Mouse (Mus musculus) midbrain, embryonic 14.5 days (tissue): Measurements from ENCODE around the gene Gm20388. TPM values are rescaled to one million over a fixed set of nuclear protein-coding genes. Genes with fewer than 3 reads are reported as not detected.

Source experiments
- ATAC-seq: fragments of 200-750 bp; cut with Nextera tagmentation; 2 replicates; pipeline ENCODE4 v1.8.0; 2017; ENCODE audit warnings: moderate number of reproducible peaks, moderate library complexity; ENCODE audit not compliant: low FRiP score, low TSS enrichment
- DNase-seq: peaks from one replicate; pipeline ENCODE4 v3.0.0-alpha.2; 2015
- H3K27ac ChIP-seq: fragments of 300-500 bp; sonication (generic); replicated peaks from 2 replicates; pipeline ENCODE4 v1.5.1; 2014; ENCODE audit warnings: mild to moderate bottlenecking, low read depth, low read length, moderate library complexity
- H3K27me3 ChIP-seq: fragments of 300-500 bp; sonication (generic); 2 replicates; pipeline ENCODE4 v1.6.1; 2014; ENCODE audit warnings: low read length, control low read depth, mixed read lengths; ENCODE audit not compliant: control insufficient read depth, insufficient read depth
- H3K36me3 ChIP-seq: fragments of 300-500 bp; sonication (generic); 2 replicates; pipeline ENCODE4 v1.6.1; 2014; ENCODE audit warnings: low read length, control low read depth; ENCODE audit not compliant: control insufficient read depth, insufficient read depth
- H3K4me1 ChIP-seq: fragments of 300-500 bp; sonication (generic); 2 replicates; pipeline ENCODE4 v1.6.1; 2014; ENCODE audit warnings: mild to moderate bottlenecking, antibody characterized with exemption, low read length, control low read depth; ENCODE audit not compliant: control insufficient read depth, insufficient read depth
- H3K4me2 ChIP-seq: fragments of 300-500 bp; sonication (generic); 2 replicates; pipeline ENCODE4 v1.6.1; 2014; ENCODE audit warnings: mild to moderate bottlenecking, low read length, moderate library complexity
- H3K4me3 ChIP-seq: fragments of 300-500 bp; sonication (generic); replicated peaks from 2 replicates; pipeline ENCODE4 v1.5.1; 2014; ENCODE audit warnings: low read depth, low read length
- H3K9ac ChIP-seq: fragments of 300-500 bp; sonication (generic); replicated peaks from 2 replicates; pipeline ENCODE4 v1.6.1; 2014; ENCODE audit warnings: mild to moderate bottlenecking, low read length, moderate library complexity
- H3K9me3 ChIP-seq: fragments of 300-500 bp; sonication (generic); 2 replicates; pipeline ENCODE4 v1.6.1; 2016; ENCODE audit warnings: low read length, control low read depth, mixed read lengths; ENCODE audit not compliant: control insufficient read depth
- WGBS: fragments of 180-500 bp; shearing (Covaris S2); extraction: QIAGEN DNeasy Blood & Tissue Kit; methylation state at CpG from one replicate; pipeline ENCODE4 v1.1.7; 2014; 5-methylcytosine and 5-hydroxymethylcytosine counted together
- polyA plus RNA-seq: library from polyadenylated mRNA; unstranded; fragments of >200 nt; fragmentation: Nextera tagmentation; extraction: Ambion mirVana; gene quantifications from 2 replicates; pipeline ENCODE4 v1.2.1, GENCODE M21; 2014

Gm20388 gene
- polyA plus RNA-seq, 1 experiment from 2014 or later: 4.1 TPM

DNA sequence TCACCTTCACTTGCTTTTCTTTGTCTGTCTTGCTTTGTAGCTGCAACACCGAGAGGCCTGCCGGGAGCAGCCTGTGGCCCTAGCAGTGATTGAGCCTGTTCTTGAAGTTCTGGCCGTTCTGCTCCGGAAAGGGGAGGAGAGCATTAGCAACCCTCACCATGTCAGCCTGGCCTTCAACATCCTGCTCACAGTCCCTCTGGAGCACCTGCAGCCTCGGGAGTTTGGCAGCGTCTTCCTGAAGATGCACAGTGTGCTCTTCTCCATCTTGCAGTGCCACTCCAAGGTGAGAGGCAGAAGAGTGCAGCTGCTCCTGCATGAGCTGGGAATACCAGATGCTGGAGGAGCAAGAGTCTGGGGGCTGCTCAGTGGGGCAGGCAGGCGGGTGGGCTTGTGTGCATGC is 4127.5 kb downstream of the Gm20388 start:
- Histone ChIP-seq H3K27me3 (no peaks in the 10 kb centered on the region), H3K36me3 (peaks cover 73% of the 10 kb centered on the region), H3K9me3 (no peaks in the 10 kb centered on the region), H3K4me3 (no peak overlapping the region), H3K27ac (no peak overlapping the region), H3K4me1 (no peaks in the 10 kb centered on the region), H3K9ac (no peak overlapping the region), H3K4me2 (no peak overlapping the region)
- ATAC-seq (no peak), DNase-seq (no peak)
- 93% methylated on average over 7 of the region's 7 CpGs for WGBS

GRCm38 (mm10) chr8:124039351-124039750 is 4128.7 kb downstream of the Gm20388 start:
- no peak overlapping the region for H3K27ac ChIP-seq
- H3K9me3 ChIP-seq: no peaks in the 10 kb centered on the region
- 94% methylated on average over 4 of the region's 4 CpGs for WGBS
- no peak for ATAC-seq
- no peaks in the 10 kb centered on the region for H3K27me3 ChIP-seq
- H3K36me3 ChIP-seq: peaks cover 77% of the 10 kb centered on the region
- H3K4me2 ChIP-seq: no peak overlapping the region
- no peak overlapping the region for H3K4me3 ChIP-seq
- no peak for DNase-seq
- H3K9ac ChIP-seq: no peak overlapping the region
- no peaks in the 10 kb centered on the region for H3K4me1 ChIP-seq

DNA sequence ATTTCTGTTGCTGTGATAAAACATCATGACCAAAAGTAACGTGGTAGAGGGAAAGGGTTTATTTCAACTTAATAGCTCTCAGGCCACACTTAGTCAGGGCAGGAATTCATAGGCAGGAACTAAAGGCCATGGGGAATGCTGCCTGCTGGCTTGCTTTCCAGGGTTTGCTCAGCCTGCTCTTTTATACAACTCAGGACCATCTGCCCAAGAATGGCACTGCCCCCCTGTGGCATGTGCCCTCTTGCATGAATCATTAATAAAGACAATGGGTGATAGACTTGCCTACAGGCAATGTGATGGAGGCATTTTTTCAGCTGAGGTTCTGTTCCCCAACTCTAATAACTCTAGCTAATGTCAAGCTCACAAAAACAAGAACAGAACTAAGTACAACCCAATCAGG is 4131.6 kb downstream of the Gm20388 start:
- WGBS: 78% methylated on average over 1 of the region's 1 CpGs
- Histone ChIP-seq H3K4me1 (no peaks in the 10 kb centered on the region), H3K9me3 (no peaks in the 10 kb centered on the region), H3K4me2 (no peak overlapping the region), H3K36me3 (peaks cover 75% of the 10 kb centered on the region), H3K4me3 (no peak overlapping the region), H3K27me3 (no peaks in the 10 kb centered on the region), H3K27ac (no peak overlapping the region), H3K9ac (no peak overlapping the region)
- DNase-seq (no peak), ATAC-seq (no peak)

DNA sequence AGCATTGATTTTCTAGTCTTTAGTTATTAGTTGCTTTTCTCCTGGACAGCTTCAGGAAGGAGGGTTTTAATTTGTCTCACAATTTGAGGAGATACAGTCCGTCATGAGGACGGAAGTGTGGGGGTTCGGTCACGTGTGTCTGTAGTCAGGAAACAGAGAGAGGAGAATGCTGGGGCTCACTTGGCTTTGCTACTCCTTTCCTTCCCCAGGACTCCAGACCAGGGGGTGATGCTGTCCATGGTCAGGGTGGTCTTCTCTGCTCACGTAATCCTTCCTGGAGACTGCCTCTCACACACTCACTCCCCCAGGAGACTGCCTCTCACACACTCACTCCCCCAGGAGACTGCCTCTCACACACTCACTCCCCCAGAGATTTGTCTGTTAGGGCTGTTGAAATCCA is 4133.8 kb downstream of the Gm20388 start:
- 91% methylated on average over 5 of the region's 5 CpGs for WGBS
- DNase-seq (no peak), ATAC-seq (no peak)
- Histone ChIP-seq H3K4me3 (no peak overlapping the region), H3K27me3 (no peaks in the 10 kb centered on the region), H3K36me3 (peaks cover 61% of the 10 kb centered on the region), H3K4me1 (no peaks in the 10 kb centered on the region), H3K4me2 (no peak overlapping the region), H3K9ac (no peak overlapping the region), H3K27ac (no peak overlapping the region), H3K9me3 (no peaks in the 10 kb centered on the region)

DNA sequence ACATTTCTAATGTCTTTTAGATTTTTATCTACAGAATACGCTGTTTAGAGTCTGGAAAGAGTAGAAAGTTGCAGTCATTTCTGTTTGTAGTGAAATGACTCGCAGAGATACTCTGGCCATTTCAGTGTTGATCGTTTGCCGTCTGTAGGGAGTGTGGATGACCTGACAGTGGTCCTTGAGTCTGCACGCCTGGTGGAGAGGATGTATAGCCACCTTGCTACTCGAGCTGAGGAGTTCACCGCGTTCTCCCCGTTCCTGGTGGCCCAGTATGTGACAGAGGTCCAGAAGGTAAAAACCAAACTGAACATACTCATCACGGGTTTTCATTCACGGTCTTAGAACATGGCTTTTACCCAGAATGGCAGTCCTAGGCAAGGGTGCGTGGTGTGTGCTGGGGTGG is 4134.3 kb downstream of the Gm20388 start:
- Histone ChIP-seq H3K27me3 (no peaks in the 10 kb centered on the region), H3K4me2 (no peak overlapping the region), H3K4me3 (no peak overlapping the region), H3K4me1 (no peaks in the 10 kb centered on the region), H3K27ac (no peak overlapping the region), H3K9ac (no peak overlapping the region), H3K36me3 (peaks cover 56% of the 10 kb centered on the region), H3K9me3 (no peaks in the 10 kb centered on the region)
- ATAC-seq (no peak), DNase-seq (no peak)
- 94% methylated on average over 12 of the region's 12 CpGs for WGBS

DNA sequence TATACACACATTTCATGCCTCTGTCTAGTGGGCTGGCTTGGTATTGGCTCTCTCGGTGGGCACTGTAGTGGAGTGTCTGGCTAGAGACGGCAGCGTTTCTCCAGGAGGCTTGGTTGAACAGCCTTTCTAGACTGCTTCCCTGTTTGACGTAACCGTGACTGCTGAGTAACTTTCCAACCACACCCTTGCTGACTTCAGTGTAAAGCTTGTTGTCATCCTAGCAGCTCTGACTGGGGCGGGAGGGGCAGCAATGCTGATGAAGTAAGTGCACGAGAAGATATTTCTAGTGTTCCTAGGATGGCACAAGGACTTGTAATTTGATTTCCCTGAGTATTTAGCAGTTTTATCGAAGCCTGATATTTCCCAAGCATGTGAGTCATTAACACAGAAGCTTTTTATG is 4135.2 kb downstream of the Gm20388 start:
- Histone ChIP-seq H3K27me3 (no peaks in the 10 kb centered on the region), H3K4me3 (no peak overlapping the region), H3K4me2 (no peak overlapping the region), H3K36me3 (peaks cover 56% of the 10 kb centered on the region), H3K4me1 (no peaks in the 10 kb centered on the region), H3K27ac (no peak overlapping the region), H3K9ac (no peak overlapping the region), H3K9me3 (no peaks in the 10 kb centered on the region)
- DNase-seq (no peak), ATAC-seq (no peak)
- 94% methylated on average over 8 of the region's 8 CpGs for WGBS

DNA sequence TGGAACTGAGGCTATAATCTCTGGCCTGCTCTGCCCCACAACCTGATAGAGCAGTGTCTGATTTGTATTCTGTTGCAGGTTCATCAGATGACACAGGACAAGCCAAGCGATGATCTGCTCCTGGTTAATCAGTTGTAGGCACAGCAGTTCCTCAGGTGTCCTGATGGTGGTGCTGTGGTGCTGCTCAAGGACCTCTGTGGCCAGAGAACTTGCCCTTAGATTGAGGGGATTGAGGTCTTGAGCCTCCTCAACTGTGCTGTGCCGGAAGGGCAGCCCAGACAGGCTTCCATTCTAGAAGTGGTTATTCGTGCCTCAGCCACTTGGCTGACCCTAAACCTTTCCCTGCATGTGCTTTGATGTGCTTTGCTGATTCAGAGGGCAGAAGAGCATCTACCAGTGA is 4141.5 kb downstream of the Gm20388 start:
- H3K27me3 ChIP-seq: no peaks in the 10 kb centered on the region
- DNase-seq (peak; percentile 88), ATAC-seq (no peak)
- no peaks in the 10 kb centered on the region for H3K9me3 ChIP-seq
- WGBS: 14% methylated on average over 3 of the region's 3 CpGs
- peaks cover 15% of the 10 kb centered on the region for H3K36me3 ChIP-seq
- no peak overlapping the region for H3K9ac ChIP-seq
- H3K4me3 ChIP-seq: no peak overlapping the region
- no peaks in the 10 kb centered on the region for H3K4me1 ChIP-seq
- no peak overlapping the region for H3K4me2 ChIP-seq
- no peak overlapping the region for H3K27ac ChIP-seq

DNA sequence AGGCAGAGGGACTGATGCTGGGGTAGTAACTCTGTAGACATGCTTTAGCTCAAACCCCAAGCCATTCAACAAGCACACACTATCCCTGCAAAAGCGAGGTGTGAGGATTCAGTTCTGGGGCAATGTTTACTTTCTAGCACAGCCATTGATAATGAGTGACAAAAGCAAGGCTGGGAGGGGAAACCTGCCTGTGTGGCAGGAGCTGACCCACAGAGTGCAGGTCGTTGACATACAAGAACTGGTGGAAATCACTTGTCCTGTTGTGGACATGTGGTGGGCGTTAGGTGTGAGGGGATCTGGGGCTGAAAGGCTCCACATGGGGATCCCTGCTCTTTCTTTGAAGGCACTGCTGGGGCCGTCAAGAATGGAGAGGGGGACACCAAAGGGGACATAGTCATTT is 4141.9 kb downstream of the Gm20388 start:
- peaks cover 11% of the 10 kb centered on the region for H3K36me3 ChIP-seq
- ATAC-seq (no peak), DNase-seq (no peak)
- H3K4me3 ChIP-seq: no peak overlapping the region
- no peaks in the 10 kb centered on the region for H3K9me3 ChIP-seq
- no peak overlapping the region for H3K9ac ChIP-seq
- 74% methylated on average over 4 of the region's 4 CpGs for WGBS
- H3K27ac ChIP-seq: no peak overlapping the region
- no peaks in the 10 kb centered on the region for H3K4me1 ChIP-seq
- H3K27me3 ChIP-seq: no peaks in the 10 kb centered on the region
- no peak overlapping the region for H3K4me2 ChIP-seq

GRCm38 (mm10) chr8:124056832-124057655 is 4146.4 kb downstream of the Gm20388 start:
- WGBS: 79% methylated on average over 11 of the region's 11 CpGs
- ATAC-seq: no peak
- Histone ChIP-seq H3K4me1 (no peaks in the 10 kb centered on the region), H3K36me3 (no peaks in the 10 kb centered on the region), H3K4me3 (no peak overlapping the region), H3K9ac (no peak overlapping the region), H3K27me3 (no peaks in the 10 kb centered on the region), H3K9me3 (no peaks in the 10 kb centered on the region), H3K4me2 (no peak overlapping the region), H3K27ac (no peak overlapping the region)
- DNase-seq: no peak
